ENCODE assay signal across 24 mouse cellular contexts in genomic region chr7:4207126-4207525, GRCm38 (mm10). TPM values are rescaled to one million over a fixed set of nuclear protein-coding genes. Genes with fewer than 3 reads are reported as not detected.
"Had no signal": no experiment of that assay in that cellular context is flagged by ENCODE, and none has a peak within 500 bp of the region (broad histone marks: within the 10 kb centered on the region; RNA-seq: fewer than 3 reads in every experiment).

No protein-coding gene starts in this region.

- H3K4me2 ChIP-seq: liver, embryonic 13.5 days; liver, embryonic 15.5 days; lung, embryonic 14.5 days; midbrain, embryonic 12.5 days; neural tube, embryonic 13.5 days; neural tube, embryonic 15.5 days; stomach, embryonic 15.5 days had no signal

- H3K4me1 ChIP-seq: liver, embryonic 13.5 days; liver, embryonic 15.5 days; midbrain, embryonic 10.5 days; midbrain, embryonic 12.5 days; neural tube, embryonic 13.5 days; neural tube, embryonic 15.5 days; stomach, embryonic 15.5 days had no signal

- H3K36me3 ChIP-seq: liver, embryonic 13.5 days; liver, embryonic 15.5 days; midbrain, embryonic 10.5 days; midbrain, embryonic 12.5 days; neural tube, embryonic 13.5 days; neural tube, embryonic 15.5 days; stomach, embryonic 15.5 days had no signal

- ATAC-seq: liver, postnatal 0 days had no signal

- H3K27ac ChIP-seq: liver, embryonic 13.5 days; liver, embryonic 15.5 days; macrophage; midbrain, embryonic 10.5 days; midbrain, embryonic 12.5 days; neural tube, embryonic 13.5 days; neural tube, embryonic 15.5 days; stomach, embryonic 15.5 days; stomach, postnatal 0 days had no signal

- H3K9ac ChIP-seq: liver, embryonic 13.5 days; liver, embryonic 15.5 days; liver, postnatal 0 days; lung, embryonic 14.5 days; midbrain, embryonic 12.5 days; neural tube, embryonic 13.5 days; neural tube, embryonic 15.5 days; stomach, embryonic 15.5 days had no signal

- H3K9me3 ChIP-seq: liver, embryonic 13.5 days; liver, embryonic 15.5 days; midbrain, embryonic 10.5 days; neural tube, embryonic 13.5 days; neural tube, embryonic 15.5 days; stomach, embryonic 15.5 days had no signal

- H3K27me3 ChIP-seq: liver, embryonic 13.5 days; liver, embryonic 15.5 days; midbrain, embryonic 12.5 days; neural tube, embryonic 13.5 days; neural tube, embryonic 15.5 days; stomach, embryonic 15.5 days had no signal

- DNase-seq: liver; liver, embryonic 13.5 days; liver, postnatal 0 days; lung, embryonic 14.5 days; midbrain, embryonic 14.5 days; retina, postnatal 1 day; right cerebral cortex, adult 18-20 months; right cerebral cortex, postnatal 25 days; thymus, adult 2 months; thymus, postnatal 25 days; thymus, postnatal 4 days had no signal

- H3K4me3 ChIP-seq: liver, embryonic 13.5 days; liver, embryonic 15.5 days; midbrain, embryonic 10.5 days; midbrain, embryonic 12.5 days; myocyte; neural tube, embryonic 13.5 days; neural tube, embryonic 15.5 days; stomach, embryonic 15.5 days had no signal

RNA-seq across cellular contexts. Expression of gene Lilra5, which starts 30.4 kb away (rescaled TPM):
- total RNA-seq: megakaryocyte progenitor cell, adult 5-6 weeks; megakaryocyte-erythroid progenitor cell, adult 5-6 weeks; midbrain, postnatal 0 days had no signal
- polyA plus RNA-seq: lung, embryonic 14.5 days; midbrain, embryonic 10.5 days; midbrain, embryonic 12.5 days; midbrain, postnatal 0 days; myocyte; neural tube, embryonic 11.5 days; neural tube, embryonic 13.5 days; neural tube, embryonic 15.5 days had no signal

RNA-seq across cellular contexts. Expression of gene Cdc42ep5, which starts 42.5 kb away (rescaled TPM):
- total RNA-seq: megakaryocyte progenitor cell, adult 5-6 weeks; megakaryocyte-erythroid progenitor cell, adult 5-6 weeks had no signal
- polyA plus RNA-seq: macrophage had no signal
